Mouse (Mus musculus) NIH3T3 (cell line): ENCODE data around the gene Tmem263.
A peak's percentile ranks its signal among the peaks of the same experiment; 100 is the strongest.

ENCODE experiments used
- DNase-seq: peaks from one replicate; pipeline ENCODE4 v3.0.0-alpha.2; 2012; ENCODE audit warnings: low read depth

The Tmem263 gene

DNA sequence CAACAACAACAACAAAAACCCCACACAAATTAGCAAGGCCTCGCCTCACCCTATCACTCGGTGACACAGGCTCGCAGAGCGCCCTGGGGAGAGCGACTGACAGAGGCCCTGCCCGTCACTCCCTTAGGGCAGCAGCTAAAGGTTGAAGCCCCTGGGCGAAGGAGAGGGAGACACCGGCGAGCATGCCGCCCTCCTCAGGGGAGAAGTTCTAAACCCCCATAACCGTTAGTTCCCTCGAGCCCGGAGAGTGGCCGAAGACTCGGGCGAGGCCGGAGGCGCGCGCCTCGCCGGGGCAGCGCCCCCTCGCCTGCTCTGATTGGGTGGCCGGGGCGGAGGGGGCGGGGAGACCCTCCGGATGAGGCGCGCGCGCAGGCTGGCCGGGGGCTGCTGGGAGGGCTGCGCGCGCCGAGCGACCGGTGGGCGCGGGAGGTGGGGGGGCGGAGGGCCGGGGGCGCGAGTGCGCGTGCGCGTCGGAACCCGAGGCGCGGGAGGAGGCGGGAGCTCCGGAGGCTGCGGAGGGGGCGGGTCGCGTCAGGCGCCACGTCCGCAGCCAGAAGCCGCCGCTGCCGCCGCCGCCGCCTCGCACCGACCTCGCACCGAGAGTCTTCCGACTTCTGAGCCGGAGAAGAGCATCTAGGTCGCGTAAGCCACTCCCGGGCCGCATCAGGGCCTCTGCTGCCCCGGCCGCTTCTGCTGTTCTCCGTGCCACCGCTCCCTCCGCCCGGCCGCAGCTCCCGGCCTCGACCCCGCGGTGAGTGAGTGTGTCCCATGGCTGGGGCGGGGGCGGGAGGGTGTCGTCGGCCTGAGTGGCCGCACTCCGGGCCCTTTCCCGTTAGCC, at the start of gene Tmem263, which contains the start of gene Fhl4:
TSS of gene Tmem263 (plus strand) at position 381 of the 838 bp plus-strand sequence.
TSS of gene Fhl4 (minus strand) at position 249 of the 838 bp plus-strand sequence.
- DNase-seq: peak; percentile 98

GRCm38 (mm10) chr10:85054876-85055275, 47.6 kb upstream of the Tmem263 start:
- no peak for DNase-seq

- no peak for DNase-seq
Measured at GRCm38 (mm10) chr10:85071605-85072152, 30.7 kb upstream of the Tmem263 start.

GRCm38 (mm10) chr10:85101841-85102240, 586 bp upstream of the Tmem263 start:
- DNase-seq: no peak

- peak; percentile 79 for DNase-seq
Measured at GRCm38 (mm10) chr10:85103085-85103885, 858 bp downstream of the Tmem263 start.

GRCm38 (mm10) chr10:85114409-85114808, 12.0 kb downstream of the Tmem263 start:
- no peak for DNase-seq

DNA sequence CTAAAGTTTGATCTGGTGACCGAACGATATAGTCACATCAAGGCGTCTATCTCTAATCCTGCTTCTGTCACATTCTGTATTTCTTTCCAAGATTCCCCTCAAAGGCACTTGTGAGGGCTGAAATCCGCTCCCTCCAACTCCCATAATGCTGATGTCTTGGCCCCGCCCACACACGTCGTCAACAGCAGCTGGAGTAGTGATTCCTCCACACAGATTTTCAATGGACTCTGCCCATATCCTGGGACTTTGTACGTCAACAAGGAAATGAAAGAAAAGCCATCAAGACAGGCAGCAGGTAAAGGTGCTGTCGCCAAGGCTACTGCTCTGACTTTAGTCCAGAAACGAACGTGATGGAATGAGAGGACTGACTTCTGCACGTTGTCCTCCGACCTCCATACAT, 22.8 kb downstream of the Tmem263 start:
- DNase-seq: no peak

DNA sequence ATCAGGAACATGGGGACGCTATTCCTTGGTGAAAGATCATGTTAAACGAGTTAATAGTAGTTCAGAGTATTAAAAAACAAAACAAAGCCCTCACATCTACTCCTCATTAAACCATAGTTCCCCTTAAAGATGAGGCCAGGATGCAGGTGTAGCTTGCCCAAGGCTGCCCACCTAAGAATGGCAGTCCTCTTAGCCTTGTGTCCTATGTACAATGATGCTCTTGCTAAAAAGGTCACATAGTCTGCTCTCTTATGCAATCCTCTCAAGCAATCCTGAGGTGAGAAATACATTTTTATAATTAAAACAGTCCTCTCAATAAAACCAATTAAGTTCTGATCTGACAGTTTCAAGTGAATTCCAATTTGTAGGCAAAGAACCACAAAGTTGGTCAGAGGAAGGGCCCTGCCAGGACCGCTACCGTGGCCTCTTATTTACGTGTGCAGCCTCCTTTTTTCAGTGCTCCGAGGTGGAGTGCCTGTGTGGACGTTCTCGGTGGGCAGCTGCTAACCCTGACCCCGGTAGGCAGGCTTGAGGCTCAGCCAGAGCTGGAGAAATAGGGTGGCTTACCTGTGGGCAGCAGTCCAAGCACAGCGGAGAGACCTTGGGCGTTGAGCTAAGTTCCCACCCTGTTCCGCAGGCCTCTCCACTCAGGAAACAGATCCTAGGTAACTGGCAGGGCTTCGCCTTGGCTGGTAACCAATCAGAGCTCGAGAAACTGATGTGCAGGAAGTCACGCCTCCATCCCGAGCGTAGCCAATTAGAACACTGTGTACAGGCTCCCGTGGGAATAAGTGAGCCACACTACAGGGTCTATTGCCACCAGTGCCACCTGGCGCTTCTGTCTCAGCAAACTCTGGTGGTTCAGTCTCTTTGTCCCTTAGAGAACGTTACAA, 25.2 kb downstream of the Tmem263 start, which contains the start of gene Mterf2:
TSS of gene Mterf2 (minus strand) at position 633 of the 893 bp plus-strand sequence.
- DNase-seq: peak; percentile 97

GRCm38 (mm10) chr10:85128453-85128852, 26.0 kb downstream of the Tmem263 start:
- peak; percentile 43 for DNase-seq

DNA sequence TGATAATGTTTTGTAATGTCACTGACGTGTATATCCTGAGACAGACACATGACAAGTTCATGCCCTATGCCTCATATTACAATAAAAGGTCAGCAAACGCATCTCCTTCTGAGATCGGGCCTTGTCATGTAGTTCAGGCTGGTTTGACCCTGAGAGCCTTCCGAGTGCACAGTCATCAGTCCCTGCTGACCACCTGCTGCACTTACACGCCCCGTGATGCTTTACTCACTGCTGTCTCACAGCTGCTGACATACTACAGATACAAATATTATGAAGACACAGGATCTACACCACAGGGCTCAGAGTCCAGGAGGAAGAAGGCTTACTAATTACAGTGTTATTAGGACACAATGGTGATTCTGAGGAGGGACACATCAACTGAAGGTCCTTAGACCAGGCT, 34.1 kb downstream of the Tmem263 start:
- no peak for DNase-seq

DNA sequence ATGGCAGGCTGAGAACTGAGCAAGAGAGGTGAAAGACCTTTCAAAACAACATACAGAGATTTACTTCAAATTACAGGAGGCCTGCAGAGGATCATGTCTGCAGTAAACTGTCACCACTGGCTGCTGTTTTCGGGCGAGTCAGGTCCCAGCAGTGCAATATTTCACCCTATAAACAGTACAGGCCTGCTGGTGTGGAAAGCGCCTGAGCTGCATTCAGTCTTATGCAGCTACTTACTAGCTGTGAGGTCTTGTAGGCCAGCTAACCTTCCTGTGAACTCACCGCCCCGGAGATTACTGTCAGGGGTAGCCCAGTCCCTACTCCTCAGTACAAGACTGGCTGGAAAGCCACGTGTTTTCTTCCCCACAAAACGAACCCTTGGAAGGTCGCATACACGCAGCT, 39.0 kb downstream of the Tmem263 start:
- no peak for DNase-seq

DNA sequence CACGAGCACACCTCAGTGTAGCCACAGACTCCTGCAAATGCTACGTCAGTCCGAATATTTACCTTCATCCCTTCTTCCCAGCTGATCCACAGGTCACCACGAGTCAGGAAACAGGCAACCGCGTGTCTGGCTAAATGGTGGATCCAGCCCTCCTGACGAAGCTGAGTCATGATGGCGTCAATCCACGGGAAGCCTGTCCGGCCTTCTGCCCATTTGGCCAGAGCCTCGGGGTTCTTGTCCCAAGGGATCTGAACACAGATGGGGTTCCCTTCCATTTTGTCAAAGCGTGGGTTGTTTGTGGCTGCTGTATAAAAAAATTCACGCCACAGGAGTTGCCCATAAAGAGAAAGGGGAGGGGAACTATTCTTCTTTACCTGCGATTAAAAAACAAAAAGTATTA, 43.9 kb downstream of the Tmem263 start:
- no peak for DNase-seq

DNA sequence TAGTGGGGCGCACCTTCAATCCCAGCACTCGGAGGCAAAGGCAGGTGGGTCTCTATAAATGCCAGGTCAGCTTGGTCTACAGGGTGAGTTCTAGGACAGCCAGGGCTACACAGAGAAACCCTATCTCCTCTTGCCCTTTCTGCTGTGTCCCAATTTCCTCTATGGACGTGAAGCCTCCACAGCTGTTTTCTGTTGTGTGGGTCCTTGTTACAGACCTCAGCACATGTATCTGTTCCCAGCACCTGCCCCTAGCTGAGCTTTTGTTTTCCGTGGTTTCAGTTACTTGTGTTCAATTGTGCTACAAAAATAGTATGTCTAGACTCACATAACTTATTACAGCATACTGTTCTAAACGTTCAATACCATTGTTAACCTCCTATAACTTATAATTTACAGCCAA, 46.8 kb downstream of the Tmem263 start:
- no peak for DNase-seq

DNA sequence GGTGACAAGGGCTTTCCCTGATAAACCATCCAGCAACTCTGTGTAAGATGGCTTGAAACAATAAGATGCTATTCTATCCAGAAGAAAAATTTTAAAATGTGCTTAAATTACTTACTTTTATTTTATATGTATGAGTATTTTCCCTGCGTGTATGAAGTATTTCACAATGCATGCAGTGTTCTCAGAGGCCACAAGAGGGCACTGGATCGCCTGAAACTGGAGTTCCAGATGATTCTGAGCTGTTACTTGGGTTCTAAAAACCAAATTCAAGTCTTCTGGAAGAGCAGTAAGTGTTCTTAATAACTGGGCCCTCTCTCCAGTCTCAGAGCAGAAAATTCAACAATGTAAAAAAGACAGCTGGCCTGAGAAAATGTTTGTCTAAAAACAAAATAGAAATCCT, 51.8 kb downstream of the Tmem263 start:
- peak; percentile 86 for DNase-seq

- no peak for DNase-seq
Measured at GRCm38 (mm10) chr10:85157451-85157850, 55.0 kb downstream of the Tmem263 start.

- DNase-seq: no peak
Measured at GRCm38 (mm10) chr10:85159989-85160619, 57.7 kb downstream of the Tmem263 start.

GRCm38 (mm10) chr10:85161745-85162351, 59.4 kb downstream of the Tmem263 start:
- DNase-seq: peak; percentile 75

GRCm38 (mm10) chr10:85164791-85165190, 62.4 kb downstream of the Tmem263 start:
- no peak for DNase-seq

GRCm38 (mm10) chr10:85165306-85165705, 62.9 kb downstream of the Tmem263 start:
- DNase-seq: no peak
